Mouse (Mus musculus) gastrocnemius, adult 2 months (tissue): Measurements from ENCODE around the gene Fkbp2. TPM values are rescaled to one million over a fixed set of nuclear protein-coding genes. Genes with fewer than 3 reads are reported as not detected.

Experiments
- DNase-seq: peaks from one replicate; pipeline ENCODE4 v3.0.0; 2022
- H3K27ac ChIP-seq: fragments of 200-600 bp; 2 replicates; pipeline ENCODE4 v1.8.1; 2022; ENCODE audit warnings: mild to moderate bottlenecking
- H3K4me3 ChIP-seq: fragments of 200-600 bp; 2 replicates; pipeline ENCODE4 v1.8.1; 2022; ENCODE audit warnings: mild to moderate bottlenecking, moderate library complexity
- CTCF ChIP-seq: fragments of 200-600 bp; IDR thresholded peaks from 2 replicates; pipeline ENCODE4 v1.8.1; 2022; ENCODE audit warnings: antibody characterized with exemption, mild to moderate bottlenecking, moderate library complexity
- intact Hi-C: fragments of 180-260 bp; cut with DNase I; formaldehyde crosslinking; loops from one replicate; pipeline ENCODE4 v1.15.1; 2025
- total RNA-seq, 2 experiments: library from RNA; stranded (reverse); gene quantifications; 2 replicates each; pipeline ENCODE4 v1.2.3; 2021

Fkbp2 gene
- total RNA-seq, 2 experiments from 2014 or later, result 7.9 to 11.2 TPM

GRCm38 (mm10) chr19:6940396-6941351 is 39.6 kb downstream of the Fkbp2 start:
- intact Hi-C loops, result no loop called here
- TF ChIP-seq CTCF, result no peak
- H3K4me3 ChIP-seq, result peak overlapping the region; percentile 93
- peak overlapping the region; percentile 95 for H3K27ac ChIP-seq
- DNase-seq, result no peak

GRCm38 (mm10) chr19:6939106-6940002 is 40.9 kb downstream of the Fkbp2 start:
- Histone ChIP-seq H3K4me3 (no peak overlapping the region), H3K27ac (no peak overlapping the region)
- intact Hi-C loops, result no loop called here
- TF ChIP-seq CTCF, result no peak
- no peak for DNase-seq

GRCm38 (mm10) chr19:6937541-6938465 is 42.5 kb downstream of the Fkbp2 start:
- DNase-seq, result peak; percentile 41
- intact Hi-C loops, result no loop called here

GRCm38 (mm10) chr19:6936299-6936698 is 44.0 kb downstream of the Fkbp2 start:
- TF ChIP-seq CTCF, result peak; percentile 51
- intact Hi-C loops, result no loop called here
- no peak overlapping the region for H3K4me3 ChIP-seq
- no peak overlapping the region for H3K27ac ChIP-seq
- no peak for DNase-seq

More at GRCm38 (mm10) chr19:6937541-6938465, 42.5 kb downstream of the Fkbp2 start:
- Histone ChIP-seq H3K27ac (peak overlapping the region; percentile 48), H3K4me3 (no peak overlapping the region)
- no peak for TF ChIP-seq CTCF

GRCm38 (mm10) chr19:6934195-6934977 is 45.9 kb downstream of the Fkbp2 start, which contains the start of gene Kcnk4:
Kcnk4 (minus strand) TSS chr19:6934515.
- no peak for DNase-seq
- no peak for TF ChIP-seq CTCF
- intact Hi-C loops, result no loop called here
- Histone ChIP-seq H3K4me3 (peak within 1 kb of the TSS; percentile 72), H3K27ac (no peak within 1 kb of the TSS)

- no peak for TF ChIP-seq CTCF
- H3K4me3 ChIP-seq, result peak overlapping the region; percentile 72
- intact Hi-C loops, result no loop called here
- no peak overlapping the region for H3K27ac ChIP-seq
- DNase-seq, result peak; percentile 52
Measured at GRCm38 (mm10) chr19:6933436-6934194, 46.7 kb downstream of the Fkbp2 start.

- Histone ChIP-seq H3K4me3 (peak overlapping the region; percentile 72; the same call in 1 of the 2 replicates), H3K27ac (no peak overlapping the region)
- TF ChIP-seq CTCF, result no peak
- intact Hi-C loops, result no loop called here
- DNase-seq, result no peak
Measured at GRCm38 (mm10) chr19:6933102-6933435, 47.2 kb downstream of the Fkbp2 start.

GRCm38 (mm10) chr19:6932018-6932417 is 48.3 kb downstream of the Fkbp2 start:
- Histone ChIP-seq H3K27ac (no peak overlapping the region), H3K4me3 (no peak overlapping the region)
- no peak for TF ChIP-seq CTCF
- intact Hi-C loops, result no loop called here
- DNase-seq, result no peak

GRCm38 (mm10) chr19:6931002-6931401 is 49.3 kb downstream of the Fkbp2 start:
- Histone ChIP-seq H3K27ac (no peak overlapping the region), H3K4me3 (no peak overlapping the region)
- intact Hi-C loops, result no loop called here
- TF ChIP-seq CTCF, result no peak
- no peak for DNase-seq

GRCm38 (mm10) chr19:6928080-6928479 is 52.2 kb downstream of the Fkbp2 start:
- no peak overlapping the region for H3K4me3 ChIP-seq
- intact Hi-C loops, result no loop called here
- no peak for DNase-seq
- TF ChIP-seq CTCF, result no peak
- no peak overlapping the region for H3K27ac ChIP-seq

Other genes starting within 250 kb of the Fkbp2 start
- 1 to 10 TPM; 9.3 to 9.4 TPM for gene Rps6ka4, start 139.9 kb downstream of the Fkbp2 start, total RNA-seq
- under 1 TPM; 0.46 to 0.59 TPM for gene Ccdc88b, start 122.3 kb downstream of the Fkbp2 start, total RNA-seq
- 10 to 100 TPM; 32.7 to 41.3 TPM for gene Trmt112, start 70.8 kb downstream of the Fkbp2 start, total RNA-seq
- gene Prdx5, start 70.4 kb downstream of the Fkbp2 start, total RNA-seq, result 100 to 1,000 TPM; 177 to 270 TPM
- 100 to 1,000 TPM in 1 of 2 experiments, 10 to 100 TPM in 1; 80.0 to 108 TPM for gene Esrra, start 58.7 kb downstream of the Fkbp2 start, total RNA-seq
- not detected for gene Catsperz, start 55.1 kb downstream of the Fkbp2 start, total RNA-seq
- gene Kcnk4, start 46.0 kb downstream of the Fkbp2 start, total RNA-seq, result not detected
- gene Bad, start 38.6 kb downstream of the Fkbp2 start, total RNA-seq, result 10 to 100 TPM; 10.8 to 14.4 TPM
- 10 to 100 TPM in 1 of 2 experiments, 1 to 10 TPM in 1; 8.2 to 13.8 TPM for gene Gpr137, start 38.0 kb downstream of the Fkbp2 start, total RNA-seq
- gene Ppp1r14b, start 5.5 kb downstream of the Fkbp2 start, total RNA-seq, result 100 to 1,000 TPM; 121 to 127 TPM
- 10 to 100 TPM in 1 of 2 experiments, 1 to 10 TPM in 1; 9.1 to 11.0 TPM for gene Plcb3, start 4.0 kb downstream of the Fkbp2 start, total RNA-seq
- gene Vegfb, start 7.2 kb upstream of the Fkbp2 start, total RNA-seq, result 100 to 1,000 TPM; 142 to 219 TPM
- 10 to 100 TPM; 35.3 to 37.6 TPM for gene Dnajc4, start 12.1 kb upstream of the Fkbp2 start, total RNA-seq
- gene Nudt22, start 15.6 kb upstream of the Fkbp2 start, total RNA-seq, result 10 to 100 TPM; 12.8 to 15.9 TPM
- gene Trpt1, start 15.6 kb upstream of the Fkbp2 start, total RNA-seq, result 10 to 100 TPM; 22.5 to 26.1 TPM
- under 1 TPM; 0.71 to 0.86 TPM for gene Fermt3, start 39.0 kb upstream of the Fkbp2 start, total RNA-seq
- 100 to 1,000 TPM in 1 of 2 experiments, 10 to 100 TPM in 1; 89.9 to 125 TPM for gene Stip1, start 59.5 kb upstream of the Fkbp2 start, total RNA-seq
- gene Macrod1, start 76.3 kb upstream of the Fkbp2 start, total RNA-seq, result 100 to 1,000 TPM; 261 to 294 TPM
- under 1 TPM; 0.53 to 0.54 TPM for gene Flrt1, start 125.2 kb upstream of the Fkbp2 start, total RNA-seq
- gene Otub1, start 225.8 kb upstream of the Fkbp2 start, total RNA-seq, result 10 to 100 TPM; 45.0 to 50.3 TPM
- gene Cox8a, start 237.1 kb upstream of the Fkbp2 start, total RNA-seq, result 100 to 1,000 TPM in 1 of 2 experiments, 10 to 100 TPM in 1; 72.4 to 113 TPM